Mouse (Mus musculus) ES-E14 (cell line): ENCODE measurements around the gene Pcgf5.

Experiments
- MAFK ChIP-seq: IDR thresholded peaks from 2 replicates; pipeline ENCODE4 v1.6.1; 2014; ENCODE audit warnings: mild to moderate bottlenecking, low read depth, low read length, inconsistent platforms; ENCODE audit not compliant: insufficient read depth
- ZNF384 ChIP-seq: IDR thresholded peaks from 2 replicates; pipeline ENCODE4 v1.6.1; 2012; ENCODE audit warnings: low read depth, low read length, inconsistent platforms

GRCm38 (mm10) chr19:36384426-36384825 is 36.3 kb downstream of the Pcgf5 start:
- TF ChIP-seq ZNF384: no peak
- TF ChIP-seq MAFK: no peak
